In the genomic region with DNA sequence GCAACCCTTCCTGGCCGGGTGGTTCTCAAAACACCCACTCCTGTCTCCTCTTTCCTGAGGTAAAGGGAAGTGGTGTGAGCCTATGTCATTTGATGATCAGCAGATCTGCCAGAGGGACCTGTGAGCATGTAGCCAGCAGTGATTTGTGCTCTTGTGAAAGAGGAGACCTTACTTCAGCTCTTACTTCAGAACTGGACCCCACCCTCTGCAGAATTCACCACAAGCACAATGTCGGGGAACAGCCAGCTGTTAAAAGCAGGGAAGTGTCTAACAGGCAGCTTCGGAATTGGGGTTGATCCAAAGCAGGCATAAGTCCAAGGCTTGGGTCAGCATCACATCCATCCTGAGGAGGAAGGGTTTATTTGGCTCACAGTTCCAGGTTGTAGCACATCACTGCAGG, we compare ENCODE assay signal across 14 mouse cellular contexts. TPM values are rescaled to one million over a fixed set of nuclear protein-coding genes. Genes with fewer than 3 reads are reported as not detected.
DNase-seq lines count a peak whose midpoint lies in the region; TF ChIP-seq lines count a peak whose summit lies in the region.
"Had no signal": no experiment of that assay in that cellular context is flagged by ENCODE, and none has a peak within 500 bp of the region (broad histone marks: within the 10 kb centered on the region; RNA-seq: fewer than 3 reads in every experiment).

No protein-coding gene starts in this region.

- H3K4me3 ChIP-seq in cerebellum, adult 2 months (replicated peaks; ENCODE audit: insufficient read depth, low read depth, low read length): no peak overlapping the region
- H3K4me3 ChIP-seq: forebrain, embryonic 10.5 days; hindbrain, embryonic 10.5 days; liver, embryonic 13.5 days; myocyte had no signal

- peak; percentile 50 to 65 for DNase-seq in cerebellum, postnatal 10 days
- no peak for DNase-seq in cerebellum, adult 2 months
- peak; percentile 18 for DNase-seq in ovary, postnatal 14 days (ENCODE audit: low spot score)
- DNase-seq in ovary, adult 18-20 months (ENCODE audit: low spot score): no peak
- DNase-seq in heart, postnatal 4 days: peak; percentile 54
- peak; percentile 34 for DNase-seq in skeletal muscle tissue, adult 2 months (ENCODE audit: low read depth, low spot score)
- no peak for DNase-seq in right cerebral cortex, postnatal 14 days
- DNase-seq in ovary, postnatal 36 days (ENCODE audit: low spot score): no peak
- DNase-seq: adrenal gland, postnatal 14 days; liver, embryonic 13.5 days had no signal

- TF ChIP-seq CTCF in cerebellum, adult 2 months (IDR thresholded peaks at IDR 0.05; ENCODE audit: borderline replicate concordance, insufficient read depth, low read depth, low read length): no peak

- H3K27me3 ChIP-seq in cerebellum, adult 2 months (ENCODE audit: control insufficient read depth, insufficient read depth, low read length): no peaks in the 10 kb centered on the region

- no peak overlapping the region for H3K27ac ChIP-seq in cerebellum, adult 2 months (ENCODE audit: insufficient read depth, low read length)
- H3K27ac ChIP-seq: forebrain, embryonic 10.5 days; hindbrain, embryonic 10.5 days; liver, embryonic 13.5 days had no signal

- TF ChIP-seq POLR2A in cerebellum, adult 2 months (IDR thresholded peaks at IDR 0.05; ENCODE audit: borderline replicate concordance, insufficient read depth, low read length): no peak

- H3K4me1 ChIP-seq in cerebellum, adult 2 months (ENCODE audit: control insufficient read depth, insufficient read depth, low read length): no peaks in the 10 kb centered on the region
- H3K4me1 ChIP-seq: forebrain, embryonic 10.5 days; hindbrain, embryonic 10.5 days; liver, embryonic 13.5 days had no signal

- 41% methylated on average over 3 of the region's 3 CpGs for WGBS in cerebellum, adult 2 months

RNA-seq across cellular contexts. Expression of gene Flvcr2, which starts 25.0 kb away (rescaled TPM):
- polyA plus RNA-seq in cerebellum, adult 2 months (2012; rRNA removed): 3.4 and 4.7 TPM in 2 replicates
- 1 to 10 TPM; 4.9 to 6.0 TPM for total RNA-seq in heart, postnatal 4 days (2021)
- total RNA-seq: megakaryocyte-erythroid progenitor cell, adult 5-6 weeks had no signal

RNA-seq across cellular contexts. Expression of gene Erg28, which starts 53.0 kb away (rescaled TPM):
- polyA plus RNA-seq in cerebellum, adult 2 months (2012; rRNA removed): 100 and 107 TPM in 2 replicates
- total RNA-seq in heart, postnatal 4 days (2021): 10 to 100 TPM; 15.2 to 19.0 TPM

RNA-seq across cellular contexts. Expression of gene Ttll5, which starts 53.1 kb away (rescaled TPM):
- 88.4 and 93.0 TPM in 2 replicates for polyA plus RNA-seq in cerebellum, adult 2 months (2012; rRNA removed)
- 10 to 100 TPM; 16.8 to 17.9 TPM for total RNA-seq in heart, postnatal 4 days (2021)

Comparison
In these comparisons a context has a peak if more than half of its experiments do, and no peak if none do; other contexts are left out.
1. DNase-seq: peak in cerebellum, postnatal 10 days (2 of 2), ovary, postnatal 14 days (single experiment), heart, postnatal 4 days (single experiment) and skeletal muscle tissue, adult 2 months (single experiment); none in cerebellum, adult 2 months (0 of 2), ovary, adult 18-20 months (single experiment), right cerebral cortex, postnatal 14 days (single experiment) and ovary, postnatal 36 days (single experiment).